Mouse (Mus musculus) kidney, postnatal 4 days (tissue): ENCODE measurements around the gene Msrb1.
"Not testable (repeated sequence)": the region's sequence is repeated elsewhere in the genome, so short reads cannot be mapped to it uniquely, and the experiment has no call there.

Experiments used
- DNase-seq, 2 experiments: peaks; one replicate each; pipeline ENCODE4 v3.0.0; 2021; ENCODE audit warnings: mixed read lengths in 2 of 2

Gene Msrb1

DNA sequence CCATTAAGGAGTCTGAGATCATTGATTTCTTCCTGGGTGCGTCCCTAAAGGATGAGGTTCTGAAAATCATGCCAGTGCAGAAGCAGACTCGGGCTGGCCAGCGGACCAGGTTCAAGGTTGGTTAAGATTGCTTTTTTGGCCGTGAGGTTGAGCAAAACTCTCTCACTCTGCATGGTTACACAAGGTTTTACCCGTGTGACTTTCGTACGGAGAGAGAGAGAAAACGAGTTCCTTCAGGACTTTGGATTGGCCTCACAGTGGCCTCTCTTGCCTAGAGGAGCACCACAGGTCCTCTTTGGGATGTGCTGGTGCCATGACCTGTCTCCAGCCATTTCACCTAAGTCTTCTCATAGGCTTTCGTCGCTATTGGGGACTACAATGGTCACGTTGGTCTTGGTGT is 15.8 kb upstream of the Msrb1 start:
- not testable (repeated sequence) for DNase-seq

GRCm38 (mm10) chr17:24721383-24721955 is 15.0 kb upstream of the Msrb1 start:
- not testable (repeated sequence) for DNase-seq

DNA sequence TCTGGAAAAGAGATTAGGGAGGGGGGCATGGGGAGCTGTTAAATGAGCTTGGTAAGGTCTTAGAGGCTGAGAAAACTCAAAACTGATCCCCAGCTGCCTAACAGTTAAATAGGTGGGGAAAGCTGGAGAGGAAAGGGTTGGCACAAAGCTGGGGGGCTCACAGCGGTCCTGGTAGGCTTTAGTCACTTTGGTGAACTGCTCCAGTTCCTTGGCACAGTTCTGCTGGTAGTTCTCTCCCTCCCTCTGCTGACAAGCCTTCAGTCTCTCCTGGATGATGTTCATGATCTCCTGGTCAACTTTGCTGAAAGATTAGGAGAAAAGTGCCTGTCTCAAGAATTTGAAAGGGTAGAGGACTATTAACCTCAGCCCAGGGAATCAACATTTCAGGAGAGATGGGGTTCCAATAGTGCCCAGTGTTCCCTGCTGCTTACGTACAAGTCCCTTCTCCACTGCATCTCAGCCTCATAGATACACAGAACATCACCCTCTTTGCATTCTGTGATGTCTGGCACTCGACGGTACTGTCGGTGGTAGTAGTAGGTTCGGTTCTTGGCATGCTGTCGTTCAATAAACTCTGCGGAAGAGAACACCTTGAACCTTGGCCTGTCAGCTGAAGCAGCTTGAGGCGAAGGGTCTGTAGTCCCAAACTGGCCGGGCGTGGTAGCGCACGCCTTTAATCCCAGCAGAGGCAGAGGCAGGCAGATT is 14.1 kb upstream of the Msrb1 start:
- DNase-seq: no peak

DNA sequence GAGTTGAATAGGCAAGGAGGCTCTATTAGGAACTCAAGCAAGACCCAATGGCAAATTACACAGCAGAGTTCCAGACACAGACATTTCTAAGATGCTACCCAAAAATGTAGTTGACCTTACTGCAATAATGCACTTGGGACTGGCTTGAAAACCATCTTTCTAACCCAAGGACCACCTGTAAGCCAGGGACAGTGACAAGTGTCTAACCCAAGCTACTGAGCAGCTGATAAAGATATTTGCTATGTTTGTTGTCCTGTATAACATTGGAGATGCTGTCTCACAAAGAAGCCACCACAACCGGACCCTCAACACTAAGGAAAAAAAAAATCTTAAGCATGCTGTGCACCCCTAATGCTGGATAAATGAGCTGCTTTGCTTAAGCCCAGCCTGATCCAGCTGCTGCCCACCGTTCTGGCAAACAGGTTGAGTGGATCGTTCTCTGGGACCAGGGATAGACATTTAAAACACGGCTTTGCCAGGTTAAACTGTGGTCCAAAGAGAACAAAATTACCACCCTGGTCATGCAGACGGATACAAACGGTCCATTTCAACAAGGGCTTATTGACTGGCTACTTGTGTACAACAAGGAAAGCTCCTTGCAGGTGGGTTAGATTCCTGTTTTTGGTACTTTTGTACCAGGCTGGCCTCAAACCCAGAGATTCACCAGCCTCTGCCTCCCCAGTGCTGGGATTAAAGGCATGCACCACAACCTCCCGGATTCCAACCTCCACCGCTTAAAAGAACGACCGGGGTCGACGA is 13.1 kb upstream of the Msrb1 start:
- DNase-seq: no peak

- no peak for DNase-seq
Measured at GRCm38 (mm10) chr17:24723881-24724180, 12.6 kb upstream of the Msrb1 start.

DNA sequence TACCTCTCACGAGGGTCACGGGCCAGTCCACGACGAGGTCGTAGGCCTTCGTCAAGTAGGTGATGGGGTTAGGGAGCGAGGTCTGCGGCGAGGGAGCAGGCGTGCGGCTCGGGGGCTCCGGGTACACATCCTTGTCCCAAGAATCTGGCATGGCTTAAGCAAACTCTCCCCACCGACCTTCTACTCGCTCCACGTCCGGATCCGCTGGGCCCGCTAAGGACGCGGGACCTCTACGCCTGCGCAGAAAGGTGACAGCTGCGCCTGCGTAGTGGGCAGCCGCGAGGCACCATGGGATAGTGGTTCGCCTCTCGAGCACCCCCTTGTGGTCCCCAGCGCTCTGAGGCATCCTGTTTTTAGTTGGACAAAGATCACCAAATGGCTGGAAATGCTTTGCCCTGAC is 12.3 kb upstream of the Msrb1 start, which contains the start of gene Ndufb10:
Ndufb10 (minus strand) TSS at position 295 of the 400 bp plus-strand sequence.
- DNase-seq: peak; percentile 99

DNA sequence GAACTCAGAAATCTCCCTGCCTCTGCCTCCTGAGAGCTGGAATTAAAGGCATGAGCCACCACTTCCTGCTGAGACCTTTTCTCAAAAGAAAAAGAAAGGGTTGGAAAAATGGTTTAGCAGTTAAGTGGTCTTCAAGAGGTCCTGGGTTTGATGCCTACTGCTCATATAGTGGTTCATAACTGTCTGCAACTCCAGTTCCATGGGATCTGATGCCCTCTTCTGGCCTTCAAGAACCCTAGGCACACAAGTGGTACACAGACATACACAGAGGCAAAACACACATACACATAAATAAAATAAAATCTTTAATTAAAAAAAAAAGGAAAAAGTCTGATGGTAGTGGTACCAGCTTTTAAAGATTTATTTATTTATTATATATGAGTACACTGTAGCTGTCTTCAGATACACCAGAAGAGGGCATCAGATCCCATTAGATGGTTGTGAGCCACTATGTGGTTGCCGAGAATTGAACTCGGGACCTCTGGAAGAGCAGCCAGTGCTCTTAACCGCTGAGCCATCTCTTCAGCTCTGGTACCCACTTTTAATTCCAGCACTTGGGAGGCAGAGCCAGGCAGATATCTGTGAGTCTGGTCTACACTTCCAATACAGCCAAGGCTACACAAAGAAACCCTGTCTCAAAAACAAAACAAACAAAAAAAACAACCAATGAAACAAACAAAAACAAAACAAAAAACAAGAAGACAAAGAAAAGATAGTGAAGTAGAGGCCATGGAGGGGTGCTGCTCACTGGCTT is 10.6 kb upstream of the Msrb1 start:
- DNase-seq: no peak

- DNase-seq: no peak
Measured at GRCm38 (mm10) chr17:24727618-24728017, 8.8 kb upstream of the Msrb1 start, which contains the start of gene Rpl3l. Rpl3l (plus strand) TSS chr17:24727820.

DNA sequence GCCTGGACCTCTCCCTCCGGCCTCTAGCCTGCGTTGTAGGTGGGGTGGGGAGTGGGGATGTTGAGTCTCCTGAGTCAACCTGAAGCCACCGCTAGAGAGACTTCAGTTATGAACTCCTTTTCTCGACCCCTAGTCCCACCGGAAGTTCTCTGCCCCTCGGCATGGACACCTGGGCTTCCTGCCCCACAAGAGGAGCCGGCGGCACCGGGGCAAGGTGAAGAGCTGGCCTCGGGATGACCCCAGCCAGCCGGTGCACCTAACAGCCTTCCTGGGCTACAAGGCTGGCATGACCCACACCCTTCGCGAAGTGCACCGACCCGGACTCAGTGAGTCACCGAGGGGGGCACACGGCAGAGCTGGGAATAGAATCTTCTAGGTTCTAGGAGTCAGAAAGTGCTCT is 8.3 kb upstream of the Msrb1 start:
- DNase-seq: no peak

DNA sequence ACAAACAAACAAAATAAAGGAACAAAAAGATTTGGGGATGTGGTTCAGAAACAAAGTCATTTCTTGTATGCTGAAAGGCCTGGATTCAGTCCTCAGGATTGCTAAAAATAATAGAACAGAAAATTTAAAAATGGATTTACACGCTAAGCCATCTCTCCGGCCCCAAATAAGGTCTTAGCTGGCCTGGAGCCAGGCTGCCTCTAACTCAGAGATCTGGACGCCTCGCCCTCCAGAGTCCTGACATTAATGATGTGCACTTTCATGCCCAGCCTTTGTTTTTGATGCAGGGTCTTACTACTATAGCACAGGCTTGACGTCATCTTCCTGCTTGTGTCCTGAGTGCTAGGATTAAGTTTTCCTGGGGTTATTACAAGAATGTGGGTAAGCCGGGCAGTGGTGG is 7.4 kb upstream of the Msrb1 start:
- no peak for DNase-seq

GRCm38 (mm10) chr17:24730787-24731186 is 5.7 kb upstream of the Msrb1 start:
- no peak for DNase-seq

GRCm38 (mm10) chr17:24732233-24732935 is 4.1 kb upstream of the Msrb1 start:
- no peak for DNase-seq

- DNase-seq: no peak
Measured at GRCm38 (mm10) chr17:24733434-24734050, 2.9 kb upstream of the Msrb1 start.

DNA sequence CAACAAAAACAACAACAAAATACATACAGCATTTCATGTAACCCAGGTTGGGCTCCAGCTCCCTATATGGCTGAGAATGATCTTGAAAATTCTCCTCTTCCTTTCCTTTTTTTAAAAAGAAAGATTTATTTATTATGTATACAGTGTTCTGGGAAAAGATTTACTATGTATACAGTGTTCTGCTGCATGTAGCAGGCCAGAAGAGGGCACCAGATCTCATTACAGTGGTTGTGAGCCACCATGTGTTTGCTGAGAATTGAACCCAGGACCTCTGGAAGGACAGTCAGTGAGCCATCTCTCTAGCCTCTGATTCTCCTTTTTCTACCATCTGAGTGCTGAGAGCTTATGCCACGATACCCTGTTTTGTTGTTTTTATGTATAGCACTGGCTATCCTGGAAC is 1.9 kb upstream of the Msrb1 start:
- no peak for DNase-seq

DNA sequence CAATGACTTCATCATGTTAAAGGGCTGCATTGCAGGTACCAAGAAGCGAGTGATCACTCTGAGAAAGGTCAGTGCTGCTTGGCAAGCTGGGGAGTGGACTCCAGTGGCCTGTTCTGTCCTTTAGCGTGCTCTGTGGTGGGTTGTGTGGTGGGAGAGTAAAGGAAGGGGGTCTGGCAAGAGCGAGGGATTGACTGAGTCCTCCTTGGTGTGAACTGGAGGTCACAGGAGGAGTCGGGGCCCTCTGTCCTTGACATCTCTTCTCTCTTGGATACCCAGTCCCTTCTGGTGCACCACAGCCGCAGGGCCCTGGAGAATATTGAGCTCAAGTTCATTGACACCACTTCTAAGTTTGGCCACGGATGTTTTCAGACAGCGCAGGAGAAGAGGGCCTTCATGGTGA is 996 bp upstream of the Msrb1 start:
- DNase-seq: no peak

DNA sequence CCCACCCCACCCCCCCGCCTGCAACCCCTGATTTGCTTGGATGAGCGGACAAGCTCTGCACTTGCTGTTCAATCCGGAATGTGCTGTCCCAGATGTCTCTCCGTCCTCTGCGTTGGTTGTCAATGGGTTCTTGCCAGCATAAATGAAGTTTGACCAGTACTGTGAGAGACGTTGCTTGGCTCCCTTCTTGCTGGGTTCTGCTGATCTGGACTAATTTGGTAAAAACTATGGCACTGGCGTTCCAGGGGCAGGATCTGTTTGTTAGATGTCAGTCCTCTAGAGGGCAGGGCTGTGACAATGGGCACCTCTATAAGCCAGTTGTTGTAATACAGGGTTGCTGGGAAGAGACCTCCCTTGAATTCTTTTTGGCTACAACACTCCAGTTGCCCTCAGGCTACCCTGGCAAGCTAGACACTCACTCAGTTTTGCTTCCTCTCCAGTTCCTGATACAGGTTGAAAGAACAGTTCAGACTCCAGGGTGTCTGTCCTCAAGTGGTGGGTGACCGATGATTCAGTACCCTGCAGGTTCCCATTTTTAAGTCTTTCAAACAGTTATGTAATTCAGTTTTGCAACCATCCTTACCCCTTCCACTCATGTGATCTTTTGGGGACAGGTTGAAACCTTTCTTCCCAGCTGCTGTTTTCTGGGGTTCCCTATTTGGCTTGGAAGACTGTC is 831 bp downstream of the Msrb1 start:
- no peak for DNase-seq

GRCm38 (mm10) chr17:24738238-24738637 is 1.8 kb downstream of the Msrb1 start:
- peak; percentile 47 to 62 for DNase-seq

DNA sequence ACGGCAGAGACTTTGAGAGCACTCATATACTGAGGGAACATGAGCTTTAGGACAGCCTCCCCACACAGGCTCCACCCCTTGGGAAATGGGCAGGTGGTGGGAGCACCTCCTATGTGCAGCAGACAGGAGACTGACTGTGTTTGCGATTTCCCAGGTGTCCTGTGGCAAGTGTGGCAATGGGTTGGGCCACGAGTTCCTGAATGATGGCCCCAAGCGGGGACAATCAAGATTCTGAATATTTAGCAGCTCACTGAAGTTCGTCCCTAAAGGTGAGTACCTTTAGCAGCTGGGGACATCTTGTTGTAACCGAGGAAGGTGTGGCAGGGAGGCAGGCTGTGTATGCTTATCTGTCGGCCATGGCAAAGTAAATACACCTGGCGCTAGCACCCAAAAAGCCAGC is 3.5 kb downstream of the Msrb1 start:
- DNase-seq: no peak

DNA sequence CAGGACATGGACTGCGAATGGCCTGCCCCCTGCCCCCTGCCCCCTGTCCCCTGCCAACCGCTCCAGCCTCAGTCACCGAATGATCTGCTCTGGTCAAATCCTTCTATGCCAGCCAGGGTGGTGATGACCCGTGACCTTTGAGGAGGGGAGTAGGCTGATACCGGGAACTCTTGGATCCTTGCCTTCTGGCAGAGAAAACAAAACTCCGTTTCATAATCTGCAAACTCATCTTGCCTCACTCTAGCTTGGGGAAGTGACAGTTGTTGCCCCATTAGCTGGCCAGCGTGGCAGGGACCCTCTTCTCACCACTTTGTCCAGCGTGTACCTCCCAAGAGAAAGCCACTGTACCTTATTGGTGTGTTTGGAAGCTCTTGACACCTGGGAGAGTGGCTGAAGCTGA is 5.9 kb downstream of the Msrb1 start:
- DNase-seq: no peak

- no peak for DNase-seq
Measured at GRCm38 (mm10) chr17:24743896-24744295, 7.5 kb downstream of the Msrb1 start.

DNA sequence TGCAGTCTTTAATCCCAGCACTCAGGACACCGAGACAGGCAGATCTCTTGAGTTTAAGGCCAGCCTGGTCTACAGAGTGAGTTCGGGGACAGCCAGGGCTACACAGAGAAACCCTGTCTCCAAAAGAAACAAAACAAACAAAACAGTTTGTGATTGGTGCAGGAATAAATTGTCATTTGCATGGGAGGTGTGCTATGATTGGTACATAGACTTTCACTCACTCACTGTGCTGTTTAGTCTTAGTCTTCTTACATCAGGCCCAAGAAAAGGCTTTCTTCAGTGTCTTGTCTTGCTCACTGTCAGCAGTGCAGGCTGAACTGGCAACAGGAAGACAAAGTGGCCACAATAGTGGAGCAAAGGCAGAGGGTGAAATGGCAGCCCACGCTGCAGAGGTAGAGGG is 7.9 kb downstream of the Msrb1 start:
- no peak for DNase-seq
